Mouse (Mus musculus) thymus, adult 2 months (tissue): ENCODE measurements around the gene Gfi1.

Experiments used
- CTCF ChIP-seq: fragments of 200-500 bp; IDR thresholded peaks from 2 replicates; pipeline ENCODE4 v1.5.1; 2012; ENCODE audit warnings: mild to moderate bottlenecking, control low read depth, low read length, moderate library complexity, borderline replicate concordance; ENCODE audit not compliant: control insufficient read depth, poor library complexity, insufficient read depth; ENCODE audit errors: extremely low read depth
- POLR2A ChIP-seq: fragments of 200-500 bp; IDR thresholded peaks from 2 replicates; pipeline ENCODE4 v1.6.1; 2012; ENCODE audit warnings: mild to moderate bottlenecking, low read length, control low read depth, moderate library complexity; ENCODE audit not compliant: control insufficient read depth, poor library complexity, insufficient read depth; ENCODE audit errors: extremely low read depth

- TF ChIP-seq CTCF = no peak
- TF ChIP-seq POLR2A = no peak
Measured at GRCm38 (mm10) chr5:107687161-107687560, 38.7 kb downstream of the Gfi1 start.
